Mouse (Mus musculus) forebrain, embryonic 16.5 days (tissue): ENCODE data around the gene Morc1. TPM values are rescaled to one million over a fixed set of nuclear protein-coding genes. Genes with fewer than 3 reads are reported as not detected.

ENCODE experiments used
- ATAC-seq: fragments of 200-750 bp; cut with Nextera tagmentation; 2 replicates; pipeline ENCODE4 v1.8.0; 2017; ENCODE audit warnings: mild to moderate bottlenecking, moderate library complexity
- H3K27ac ChIP-seq: fragments of 300-500 bp; sonication (generic); 2 replicates; pipeline ENCODE4 v1.5.1; 2014; ENCODE audit warnings: low read length, control low read depth
- H3K27me3 ChIP-seq: fragments of 300-500 bp; sonication (generic); replicated peaks from 2 replicates; pipeline ENCODE4 v1.6.1; 2014; ENCODE audit warnings: low read length; ENCODE audit not compliant: control insufficient read depth, insufficient read depth
- H3K36me3 ChIP-seq: fragments of 300-500 bp; sonication (generic); 2 replicates; pipeline ENCODE4 v1.6.1; 2014; ENCODE audit not compliant: control insufficient read depth, insufficient read depth
- H3K4me1 ChIP-seq: fragments of 300-500 bp; sonication (generic); replicated peaks from 2 replicates; pipeline ENCODE4 v1.6.1; 2014; ENCODE audit warnings: low read length; ENCODE audit not compliant: control insufficient read depth, insufficient read depth
- H3K4me2 ChIP-seq: fragments of 300-500 bp; sonication (generic); 2 replicates; pipeline ENCODE4 v1.6.1; 2014; ENCODE audit warnings: mild to moderate bottlenecking, low read length, control low read depth
- H3K4me3 ChIP-seq: fragments of 300-500 bp; sonication (generic); replicated peaks from 2 replicates; pipeline ENCODE4 v1.5.1; 2014; ENCODE audit warnings: mild to moderate bottlenecking, low read length, control low read depth
- H3K9ac ChIP-seq: fragments of 300-500 bp; sonication (generic); replicated peaks from 2 replicates; pipeline ENCODE4 v1.6.1; 2014; ENCODE audit warnings: low read depth, low read length, control low read depth
- H3K9me3 ChIP-seq: fragments of 300-500 bp; sonication (generic); 2 replicates; pipeline ENCODE4 v1.6.1; 2016; ENCODE audit warnings: low read length; ENCODE audit not compliant: control insufficient read depth
- WGBS: fragments of 180-500 bp; shearing (Covaris S2); extraction: QIAGEN DNeasy Blood & Tissue Kit; methylation state at CpG from one replicate; pipeline ENCODE4 v1.1.7; 2014; 5-methylcytosine and 5-hydroxymethylcytosine counted together
- polyA plus RNA-seq: library from polyadenylated mRNA; unstranded; fragments of >200 nt; fragmentation: Nextera tagmentation; extraction: Ambion mirVana; gene quantifications from 2 replicates; pipeline ENCODE4 v1.2.1, GENCODE M21; 2015

Gene Morc1
- polyA plus RNA-seq, 1 experiment from 2014 or later: 0.23 TPM

- Histone ChIP-seq H3K9ac (no peak overlapping the region), H3K4me2 (no peak overlapping the region), H3K4me1 (no peaks in the 10 kb centered on the region), H3K9me3 (no peaks in the 10 kb centered on the region), H3K4me3 (no peak overlapping the region), H3K36me3 (no peaks in the 10 kb centered on the region), H3K27ac (no peak overlapping the region), H3K27me3 (no peaks in the 10 kb centered on the region)
- no peak for ATAC-seq
- WGBS: 33% methylated on average over 11 of the region's 11 CpGs
Measured at GRCm38 (mm10) chr16:48562290-48563080, 131.4 kb downstream of the Morc1 start.

GRCm38 (mm10) chr16:48570354-48570753, 139.3 kb downstream of the Morc1 start:
- WGBS: 13% methylated on average over 9 of the region's 9 CpGs
- H3K27ac ChIP-seq: no peak overlapping the region
- H3K4me1 ChIP-seq: no peaks in the 10 kb centered on the region

GRCm38 (mm10) chr16:48574072-48574471, 143.0 kb downstream of the Morc1 start:
- H3K27ac ChIP-seq: no peak overlapping the region
- H3K4me1 ChIP-seq: no peaks in the 10 kb centered on the region
- no peak overlapping the region for H3K4me3 ChIP-seq
- WGBS: 83% methylated on average over 5 of the region's 5 CpGs
- H3K36me3 ChIP-seq: no peaks in the 10 kb centered on the region
- H3K9ac ChIP-seq: no peak overlapping the region
- ATAC-seq: no peak
- no peaks in the 10 kb centered on the region for H3K9me3 ChIP-seq
- H3K4me2 ChIP-seq: no peak overlapping the region
- H3K27me3 ChIP-seq: no peaks in the 10 kb centered on the region

More at GRCm38 (mm10) chr16:48570354-48570753, 139.3 kb downstream of the Morc1 start:
- Histone ChIP-seq H3K27me3 (no peaks in the 10 kb centered on the region), H3K4me3 (no peak overlapping the region), H3K36me3 (no peaks in the 10 kb centered on the region), H3K9me3 (no peaks in the 10 kb centered on the region), H3K4me2 (no peak overlapping the region), H3K9ac (no peak overlapping the region)
- ATAC-seq: peak; percentile 97

- Histone ChIP-seq H3K4me3 (no peak overlapping the region), H3K9ac (no peak overlapping the region), H3K27ac (no peak overlapping the region), H3K4me2 (no peak overlapping the region), H3K9me3 (no peaks in the 10 kb centered on the region), H3K4me1 (no peaks in the 10 kb centered on the region), H3K27me3 (no peaks in the 10 kb centered on the region), H3K36me3 (no peaks in the 10 kb centered on the region)
- WGBS: 84% methylated on average over 3 of the region's 3 CpGs
- ATAC-seq: no peak
Measured at GRCm38 (mm10) chr16:48574499-48574898, 143.5 kb downstream of the Morc1 start.

- no peaks in the 10 kb centered on the region for H3K36me3 ChIP-seq
- no peak overlapping the region for H3K9ac ChIP-seq
- 78% methylated on average over 6 of the region's 6 CpGs for WGBS
- no peak overlapping the region for H3K4me3 ChIP-seq
- no peak overlapping the region for H3K4me2 ChIP-seq
- no peak for ATAC-seq
- H3K27ac ChIP-seq: no peak overlapping the region
- 0 out of 2 replicates have a peak, but pooled peaks cover 3% of the 10 kb centered on the region for H3K9me3 ChIP-seq
- H3K27me3 ChIP-seq: no peaks in the 10 kb centered on the region
- no peaks in the 10 kb centered on the region for H3K4me1 ChIP-seq
Measured at GRCm38 (mm10) chr16:48585369-48585768, 154.3 kb downstream of the Morc1 start.

GRCm38 (mm10) chr16:48594457-48594856, 163.4 kb downstream of the Morc1 start:
- Histone ChIP-seq H3K4me2 (no peak overlapping the region), H3K27ac (no peak overlapping the region), H3K27me3 (no peaks in the 10 kb centered on the region), H3K9ac (no peak overlapping the region), H3K4me3 (no peak overlapping the region), H3K4me1 (no peaks in the 10 kb centered on the region), H3K9me3 (no peaks in the 10 kb centered on the region), H3K36me3 (no peaks in the 10 kb centered on the region)
- ATAC-seq: no peak
- WGBS: 83% methylated on average over 5 of the region's 5 CpGs

- H3K9me3 ChIP-seq: no peaks in the 10 kb centered on the region
- H3K27me3 ChIP-seq: no peaks in the 10 kb centered on the region
- no peak overlapping the region for H3K4me2 ChIP-seq
- H3K4me3 ChIP-seq: no peak overlapping the region
- no peak for ATAC-seq
- WGBS: 65% methylated on average over 1 of the region's 1 CpGs
- no peaks in the 10 kb centered on the region for H3K4me1 ChIP-seq
- H3K27ac ChIP-seq: no peak overlapping the region
- H3K36me3 ChIP-seq: no peaks in the 10 kb centered on the region
- no peak overlapping the region for H3K9ac ChIP-seq
Measured at GRCm38 (mm10) chr16:48595216-48595615, 164.2 kb downstream of the Morc1 start.

GRCm38 (mm10) chr16:48603735-48604211, 172.7 kb downstream of the Morc1 start:
- H3K36me3 ChIP-seq: no peaks in the 10 kb centered on the region
- H3K27ac ChIP-seq: no peak overlapping the region
- no peak overlapping the region for H3K4me3 ChIP-seq
- WGBS: 88% methylated on average over 2 of the region's 2 CpGs
- H3K9ac ChIP-seq: no peak overlapping the region
- H3K4me1 ChIP-seq: no peaks in the 10 kb centered on the region
- no peak for ATAC-seq
- no peaks in the 10 kb centered on the region for H3K27me3 ChIP-seq
- H3K9me3 ChIP-seq: no peaks in the 10 kb centered on the region
- H3K4me2 ChIP-seq: no peak overlapping the region

- WGBS: 51% methylated on average over 4 of the region's 4 CpGs
- Histone ChIP-seq H3K9me3 (no peaks in the 10 kb centered on the region), H3K27ac (no peak overlapping the region), H3K27me3 (no peaks in the 10 kb centered on the region), H3K9ac (no peak overlapping the region), H3K4me1 (no peaks in the 10 kb centered on the region), H3K36me3 (no peaks in the 10 kb centered on the region), H3K4me2 (no peak overlapping the region), H3K4me3 (no peak overlapping the region)
- ATAC-seq: no peak
Measured at GRCm38 (mm10) chr16:48606476-48607038, 175.5 kb downstream of the Morc1 start.
